Mouse (Mus musculus): ENCODE measurements around the gene Acot7.

- no peak for TF ChIP-seq CTCF (IDR thresholded peaks at IDR 0.05; ENCODE audit: insufficient read depth, low read depth, low read length)
- TF ChIP-seq POLR2A (IDR thresholded peaks at IDR 0.05; ENCODE audit: insufficient read depth, low read depth, low read length) = no peak
These were observed 41.6 kb upstream of the Acot7 start for GRCm38 (mm10) chr4:152136112-152136875.
